In the genomic region with DNA sequence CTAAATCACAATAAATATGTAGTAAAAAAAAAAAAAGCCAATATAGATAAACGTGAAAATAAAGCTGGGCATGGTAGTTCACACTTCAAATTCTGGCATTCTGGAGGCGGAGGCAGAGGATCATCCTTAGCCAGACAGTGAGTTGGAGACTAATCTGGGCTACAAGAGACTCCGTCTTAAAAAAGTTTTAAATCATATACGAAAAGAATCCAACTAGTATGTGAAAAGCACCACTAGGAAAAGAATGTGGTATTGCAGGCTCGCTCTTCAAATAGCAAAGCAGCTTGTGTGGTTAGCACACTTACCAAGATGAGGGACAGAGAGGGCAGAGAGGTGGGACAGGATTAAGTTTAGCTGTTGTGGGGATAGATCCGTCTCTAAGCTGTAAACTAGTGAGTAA, we compare ENCODE assay signal across 8 mouse cellular contexts. TPM values are rescaled to one million over a fixed set of nuclear protein-coding genes. Genes with fewer than 3 reads are reported as not detected.
DNase-seq lines count a peak whose midpoint lies in the region; ATAC-seq and TF ChIP-seq lines count a peak whose summit lies in the region.

No protein-coding gene starts in this region.

- H3K9ac ChIP-seq in liver, embryonic 13.5 days = peak overlapping the region; percentile 84

- H3K9me3 ChIP-seq in liver, embryonic 13.5 days (replicated peaks) = no peaks in the 10 kb centered on the region

- H3K4me3 ChIP-seq in gastrocnemius, adult 2 months = peak overlapping the region; percentile 93
- H3K4me3 ChIP-seq in testis, adult 2 months (ENCODE audit: control insufficient read depth, low read depth, low read length) = peak overlapping the region; percentile 90; the same call in 1 of the 2 replicates
- H3K4me3 ChIP-seq in liver, embryonic 13.5 days (replicated peaks) = peak overlapping the region; percentile 73

- H3K27ac ChIP-seq in gastrocnemius, adult 2 months = peak overlapping the region; percentile 89
- H3K27ac ChIP-seq in testis, adult 2 months (ENCODE audit: control insufficient read depth, insufficient read depth, low read depth, low read length) = peak overlapping the region; percentile 92; the same call in 1 of the 2 replicates
- peak overlapping the region; percentile 72; the same call in 1 of the 2 replicates for H3K27ac ChIP-seq in liver, embryonic 13.5 days

- no peaks in the 10 kb centered on the region for H3K36me3 ChIP-seq in testis, adult 2 months (ENCODE audit: control insufficient read depth, insufficient read depth, low read length)
- H3K36me3 ChIP-seq in liver, embryonic 13.5 days = peaks cover 6% of the 10 kb centered on the region; the same call in 1 of the 2 replicates

- TF ChIP-seq CTCF in gastrocnemius, adult 2 months (IDR thresholded peaks at IDR 0.05) = no peak
- TF ChIP-seq CTCF in testis, adult 2 months (IDR thresholded peaks at IDR 0.05; ENCODE audit: control insufficient read depth, insufficient read depth, insufficient replicate concordance, low read depth, low read length) = no peak

- no peak for DNase-seq in gastrocnemius, adult 2 months
- DNase-seq in gastrocnemius, adult 8-10 months (ENCODE audit: low spot score in 2 of 2) = no peak
- DNase-seq in testis, postnatal 14 days (ENCODE audit: low spot score) = no peak
- DNase-seq in liver, embryonic 13.5 days = no peak
- DNase-seq in cerebellum, adult 18-20 months = no peak
- no peak for DNase-seq in cerebellum, postnatal 14 days

- H3K27me3 ChIP-seq in testis, adult 2 months (ENCODE audit: control insufficient read depth, insufficient read depth, low read length) = no peaks in the 10 kb centered on the region
- H3K27me3 ChIP-seq in liver, embryonic 13.5 days = no peaks in the 10 kb centered on the region

- H3K4me1 ChIP-seq in testis, adult 2 months (ENCODE audit: control insufficient read depth, insufficient read depth, low read length) = peaks cover 4% of the 10 kb centered on the region
- peaks cover 47% of the 10 kb centered on the region for H3K4me1 ChIP-seq in liver, embryonic 13.5 days (replicated peaks)

- no peak for TF ChIP-seq POLR2A in testis, adult 2 months (IDR thresholded peaks at IDR 0.05; ENCODE audit: control insufficient read depth, low read depth, low read length)

- no peak for ATAC-seq in liver, embryonic 13.5 days (ENCODE audit: low read depth)
- no peak for ATAC-seq in megakaryocyte-erythroid progenitor cell, adult 5-6 weeks (replicated peaks; ENCODE audit: low FRiP score, low TSS enrichment, poor library complexity, severe bottlenecking)

- intact Hi-C loops in gastrocnemius, adult 2 months (cut with DNase I) = loop anchor here (2.0 to 5.0 kb wide), 2 partner anchors 14 to 44 kb away; no protein-coding TSS in a partner anchor

- 50% methylated on average over 6 of the region's 6 CpGs for WGBS in liver, embryonic 13.5 days (ENCODE audit: insufficient replicate concordance)

- H3K4me2 ChIP-seq in liver, embryonic 13.5 days = peak overlapping the region; percentile 89

RNA-seq across cellular contexts. Expression of gene Zfp444, which starts 1.2 kb away (rescaled TPM):
- 1 to 10 TPM; 7.4 to 9.1 TPM for total RNA-seq in gastrocnemius, adult 2 months (2021)
- total RNA-seq in gastrocnemius, adult 8-10 months (2022) = 1 to 10 TPM; 5.5 to 8.7 (median 7.4) TPM
- 20.3 and 21.6 TPM in 2 replicates for polyA plus RNA-seq in testis, adult 2 months (2012; rRNA removed)
- polyA plus RNA-seq in liver, embryonic 13.5 days (2015; fragmentation: Nextera tagmentation; extraction: Ambion mirVana) = 19.6 and 21.0 TPM in 2 replicates
- total RNA-seq in megakaryocyte-erythroid progenitor cell, adult 5-6 weeks (2014; fragmentation: Nextera tagmentation) = 4.1 and 11.9 TPM in 2 replicates
- total RNA-seq in megakaryocyte-erythroid progenitor cell, adult 5-6 weeks (2017) = 21.9 and 22.6 TPM in 2 replicates

RNA-seq across cellular contexts. Expression of gene Zfp787, which starts 15.1 kb away (rescaled TPM):
- 10 to 100 TPM; 28.3 to 28.4 TPM for total RNA-seq in gastrocnemius, adult 2 months (2021)
- 10 to 100 TPM; 27.1 to 32.2 (median 29.7) TPM for total RNA-seq in gastrocnemius, adult 8-10 months (2022)
- 41.0 and 45.8 TPM in 2 replicates for polyA plus RNA-seq in testis, adult 2 months (2012; rRNA removed)
- polyA plus RNA-seq in liver, embryonic 13.5 days (2015; fragmentation: Nextera tagmentation; extraction: Ambion mirVana) = 9.9 and 12.0 TPM in 2 replicates
- total RNA-seq in megakaryocyte-erythroid progenitor cell, adult 5-6 weeks (2014; fragmentation: Nextera tagmentation) = 21.9 and 43.6 TPM in 2 replicates
- total RNA-seq in megakaryocyte-erythroid progenitor cell, adult 5-6 weeks (2017) = 16.7 and 17.3 TPM in 2 replicates

RNA-seq across cellular contexts. Expression of gene Galp, which starts 26.0 kb away (rescaled TPM):
- not detected for total RNA-seq in gastrocnemius, adult 2 months (2021)
- not detected for total RNA-seq in gastrocnemius, adult 8-10 months (2022)
- not detected in 2 replicates for polyA plus RNA-seq in testis, adult 2 months (2012; rRNA removed)
- polyA plus RNA-seq in liver, embryonic 13.5 days (2015; fragmentation: Nextera tagmentation; extraction: Ambion mirVana) = not detected in 2 replicates
- not detected in 2 replicates for total RNA-seq in megakaryocyte-erythroid progenitor cell, adult 5-6 weeks (2014; fragmentation: Nextera tagmentation)
- not detected in 2 replicates for total RNA-seq in megakaryocyte-erythroid progenitor cell, adult 5-6 weeks (2017)

RNA-seq across cellular contexts. Expression of gene Zscan5b, which starts 51.2 kb away (rescaled TPM):
- total RNA-seq in gastrocnemius, adult 2 months (2021) = not detected
- not detected for total RNA-seq in gastrocnemius, adult 8-10 months (2022)
- polyA plus RNA-seq in testis, adult 2 months (2012; rRNA removed) = 2.5 and 2.6 TPM in 2 replicates
- not detected in 2 replicates for polyA plus RNA-seq in liver, embryonic 13.5 days (2015; fragmentation: Nextera tagmentation; extraction: Ambion mirVana)
- total RNA-seq in megakaryocyte-erythroid progenitor cell, adult 5-6 weeks (2014; fragmentation: Nextera tagmentation) = not detected in 2 replicates
- total RNA-seq in megakaryocyte-erythroid progenitor cell, adult 5-6 weeks (2017) = not detected in 2 replicates
